ENCODE assay signal across 8 mouse cellular contexts in the genomic region with DNA sequence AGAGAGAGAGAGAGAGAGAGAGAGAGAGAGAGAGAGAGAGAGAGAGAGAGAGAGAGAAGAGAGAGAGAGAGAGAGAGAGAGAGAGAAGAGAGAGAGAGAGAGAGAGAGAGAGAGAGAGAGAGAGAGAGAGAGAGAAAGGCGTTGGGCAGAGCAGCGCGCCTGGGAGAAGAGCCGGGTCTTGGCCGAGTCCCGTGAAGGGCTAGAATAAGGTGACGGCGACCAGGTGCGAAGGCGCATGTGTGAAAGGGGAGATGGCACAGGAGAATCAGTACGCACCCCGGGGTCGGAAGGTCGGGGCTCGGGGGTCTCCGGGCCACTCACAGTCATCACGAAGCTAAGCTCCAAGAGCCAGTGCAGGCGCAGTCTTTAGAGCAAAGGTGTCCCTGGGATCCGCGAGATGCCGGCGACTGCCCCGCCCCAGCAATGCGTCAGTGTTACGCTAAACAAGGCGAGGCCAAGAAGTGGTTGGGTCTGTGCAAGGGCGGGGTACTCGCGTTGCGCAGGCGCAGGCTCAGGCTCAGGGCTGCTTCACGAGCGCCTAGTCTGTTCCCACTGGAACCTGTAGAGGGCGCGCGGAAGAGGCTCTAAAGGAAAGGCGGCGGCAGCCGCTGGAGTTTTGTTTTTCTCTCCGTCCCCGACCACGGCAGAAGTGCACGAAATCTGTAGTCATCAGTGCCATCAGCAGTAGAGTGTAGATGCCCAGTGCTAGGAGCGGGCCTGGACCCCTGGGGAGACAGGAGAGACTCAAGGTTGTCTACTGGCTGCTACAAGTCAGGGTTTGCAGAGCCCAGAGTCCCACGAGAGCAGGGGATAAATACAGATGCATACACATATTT. TPM values are rescaled to one million over a fixed set of nuclear protein-coding genes. Genes with fewer than 3 reads are reported as not detected.
DNase-seq lines count a peak whose midpoint lies in the region; ATAC-seq lines count a peak whose summit lies in the region.

No protein-coding gene starts in this region.

- no peaks in the 10 kb centered on the region for H3K27me3 ChIP-seq in heart, embryonic 14.5 days (ENCODE audit: control insufficient read depth, insufficient read depth, low read length)
- no peaks in the 10 kb centered on the region for H3K27me3 ChIP-seq in liver, embryonic 13.5 days
- H3K27me3 ChIP-seq in stomach, embryonic 16.5 days (ENCODE audit: control insufficient read depth, insufficient read depth, low read length), result no peaks in the 10 kb centered on the region

- no peaks in the 10 kb centered on the region for H3K9me3 ChIP-seq in heart, embryonic 14.5 days (ENCODE audit: control insufficient read depth, low read length)
- H3K9me3 ChIP-seq in liver, embryonic 13.5 days (replicated peaks), result no peaks in the 10 kb centered on the region
- no peaks in the 10 kb centered on the region for H3K9me3 ChIP-seq in stomach, embryonic 16.5 days (replicated peaks; ENCODE audit: control insufficient read depth, low read length)

- DNase-seq in CD4-positive helper T cell, adult 2 months (ENCODE audit: low read depth, low spot score), result peak; percentile 98
- DNase-seq in brain, embryonic 18.5 days (ENCODE audit: low read depth, low spot score), result peak; percentile 93
- peak; percentile 98 for DNase-seq in kidney, postnatal 14 days
- peak; percentile 98 for DNase-seq in liver, embryonic 13.5 days
- DNase-seq in neural tube, embryonic 10.5 days (ENCODE audit: extremely low spot score, low spot score), result peak; percentile 98

- peak overlapping the region; percentile 69 for H3K4me2 ChIP-seq in heart, embryonic 14.5 days (ENCODE audit: low read length)
- peak overlapping the region; percentile 87 for H3K4me2 ChIP-seq in liver, embryonic 13.5 days
- peak overlapping the region; percentile 87 for H3K4me2 ChIP-seq in stomach, embryonic 16.5 days (ENCODE audit: low read depth, low read length)

- H3K27ac ChIP-seq in heart, embryonic 14.5 days (replicated peaks in 1 of 2; ENCODE audit: control insufficient read depth in 1 of 2, insufficient read depth in 1 of 2, low read depth in 2 of 2, low read length in 2 of 2), result peak overlapping the region; percentile 90 to 94
- peak overlapping the region; percentile 88 for H3K27ac ChIP-seq in liver, embryonic 13.5 days
- peak overlapping the region; percentile 86 for H3K27ac ChIP-seq in stomach, embryonic 16.5 days (ENCODE audit: low read length)

- under 1% methylated on average over 45 of the region's 45 CpGs for WGBS in heart, embryonic 14.5 days
- under 1% methylated on average over 45 of the region's 45 CpGs for WGBS in liver, embryonic 13.5 days (ENCODE audit: insufficient replicate concordance)
- WGBS in stomach, embryonic 16.5 days, result under 1% methylated on average over 45 of the region's 45 CpGs

- H3K9ac ChIP-seq in heart, embryonic 14.5 days (ENCODE audit: low read length), result peak overlapping the region; percentile 70
- peak overlapping the region; percentile 80 for H3K9ac ChIP-seq in liver, embryonic 13.5 days
- H3K9ac ChIP-seq in stomach, embryonic 16.5 days (ENCODE audit: low read length), result peak overlapping the region; percentile 88

- peaks cover 29% of the 10 kb centered on the region for H3K36me3 ChIP-seq in heart, embryonic 14.5 days (ENCODE audit: control insufficient read depth, insufficient read depth, low read length)
- peaks cover 23% of the 10 kb centered on the region for H3K36me3 ChIP-seq in liver, embryonic 13.5 days
- H3K36me3 ChIP-seq in stomach, embryonic 16.5 days (ENCODE audit: control insufficient read depth, insufficient read depth, low read length), result peaks cover 9% of the 10 kb centered on the region

- peak; percentile 86 for ATAC-seq in erythroid progenitor cell, adult 5-6 weeks (replicated peaks; ENCODE audit: low FRiP score, poor library complexity, severe bottlenecking)
- peak; percentile 97 for ATAC-seq in heart, embryonic 14.5 days (ENCODE audit: insufficient number of reproducible peaks, insufficient read depth, low FRiP score, low read depth)
- peak; percentile 99 for ATAC-seq in liver, embryonic 13.5 days (ENCODE audit: low read depth)
- peak; percentile 97 for ATAC-seq in stomach, embryonic 16.5 days (ENCODE audit: insufficient read depth, low FRiP score)

- H3K4me1 ChIP-seq in heart, embryonic 14.5 days (ENCODE audit: control insufficient read depth in 2 of 2, insufficient read depth in 2 of 2, low read length in 2 of 2), result peaks cover 22 to 33% of the 10 kb centered on the region in 2 experiments
- H3K4me1 ChIP-seq in liver, embryonic 13.5 days (replicated peaks), result peaks cover 51% of the 10 kb centered on the region
- H3K4me1 ChIP-seq in stomach, embryonic 16.5 days (ENCODE audit: control insufficient read depth, insufficient read depth, low read length), result peaks cover 29% of the 10 kb centered on the region

- H3K4me3 ChIP-seq in heart, embryonic 14.5 days (ENCODE audit: control insufficient read depth in 1 of 2, insufficient read depth in 1 of 2, low read depth in 1 of 2, low read length in 2 of 2), result peak overlapping the region; percentile 62 to 82
- peak overlapping the region; percentile 72 for H3K4me3 ChIP-seq in liver, embryonic 13.5 days (replicated peaks)
- H3K4me3 ChIP-seq in stomach, embryonic 16.5 days (replicated peaks; ENCODE audit: low read length), result peak overlapping the region; percentile 76

RNA-seq across cellular contexts. Expression of a gene that starts 0.8 kb away (rescaled TPM):
- total RNA-seq in erythroid progenitor cell, adult 5-6 weeks (2015; ENCODE audit: low replicate concordance), result 1.4 and 2.5 TPM in 2 replicates
- 2.2 and 14.5 TPM in 2 replicates for total RNA-seq in erythroid progenitor cell, adult 5-6 weeks (2017; ENCODE audit: low replicate concordance)
- polyA plus RNA-seq in heart, embryonic 14.5 days (2014; fragmentation: Nextera tagmentation; extraction: Ambion mirVana), result 11.2 and 12.0 TPM in 2 replicates
- polyA plus RNA-seq in liver, embryonic 13.5 days (2015; fragmentation: Nextera tagmentation; extraction: Ambion mirVana), result 10.3 and 11.5 TPM in 2 replicates
- 44.5 and 48.1 TPM in 2 replicates for polyA plus RNA-seq in stomach, embryonic 16.5 days (2015; fragmentation: Nextera tagmentation; extraction: Ambion mirVana)

RNA-seq across cellular contexts. Expression of a gene that starts 2.9 kb away (rescaled TPM):
- total RNA-seq in erythroid progenitor cell, adult 5-6 weeks (2015; ENCODE audit: low replicate concordance), result 1.3 and 24.9 TPM in 2 replicates
- 4.4 TPM in 1 of 2 replicates, not detected in the other for total RNA-seq in erythroid progenitor cell, adult 5-6 weeks (2017; ENCODE audit: low replicate concordance)
- 18.2 and 23.1 TPM in 2 replicates for polyA plus RNA-seq in heart, embryonic 14.5 days (2014; fragmentation: Nextera tagmentation; extraction: Ambion mirVana)
- polyA plus RNA-seq in liver, embryonic 13.5 days (2015; fragmentation: Nextera tagmentation; extraction: Ambion mirVana), result 3.8 and 4.2 TPM in 2 replicates
- polyA plus RNA-seq in stomach, embryonic 16.5 days (2015; fragmentation: Nextera tagmentation; extraction: Ambion mirVana), result 13.4 and 17.7 TPM in 2 replicates

RNA-seq across cellular contexts. Expression of a gene that starts 15.8 kb away (rescaled TPM):
- total RNA-seq in erythroid progenitor cell, adult 5-6 weeks (2015; ENCODE audit: low replicate concordance), result 3.8 and 12.6 TPM in 2 replicates
- 1.1 and 6.3 TPM in 2 replicates for total RNA-seq in erythroid progenitor cell, adult 5-6 weeks (2017; ENCODE audit: low replicate concordance)
- polyA plus RNA-seq in heart, embryonic 14.5 days (2014; fragmentation: Nextera tagmentation; extraction: Ambion mirVana), result 7.6 and 7.8 TPM in 2 replicates
- 3.3 and 3.4 TPM in 2 replicates for polyA plus RNA-seq in liver, embryonic 13.5 days (2015; fragmentation: Nextera tagmentation; extraction: Ambion mirVana)
- 9.4 and 11.7 TPM in 2 replicates for polyA plus RNA-seq in stomach, embryonic 16.5 days (2015; fragmentation: Nextera tagmentation; extraction: Ambion mirVana)

RNA-seq across cellular contexts. Expression of a gene that starts 31.2 kb away (rescaled TPM):
- total RNA-seq in erythroid progenitor cell, adult 5-6 weeks (2015; ENCODE audit: low replicate concordance), result 6.5 and 13.0 TPM in 2 replicates
- 5.1 and 7.8 TPM in 2 replicates for total RNA-seq in erythroid progenitor cell, adult 5-6 weeks (2017; ENCODE audit: low replicate concordance)
- 15.9 and 19.5 TPM in 2 replicates for polyA plus RNA-seq in heart, embryonic 14.5 days (2014; fragmentation: Nextera tagmentation; extraction: Ambion mirVana)
- polyA plus RNA-seq in liver, embryonic 13.5 days (2015; fragmentation: Nextera tagmentation; extraction: Ambion mirVana), result 2.2 and 2.6 TPM in 2 replicates
- 13.8 and 14.7 TPM in 2 replicates for polyA plus RNA-seq in stomach, embryonic 16.5 days (2015; fragmentation: Nextera tagmentation; extraction: Ambion mirVana)

RNA-seq across cellular contexts. Expression of a gene that starts 45.8 kb away (rescaled TPM):
- 893 and 1,097 TPM in 2 replicates for total RNA-seq in erythroid progenitor cell, adult 5-6 weeks (2015; ENCODE audit: low replicate concordance)
- 1,788 and 2,160 TPM in 2 replicates for total RNA-seq in erythroid progenitor cell, adult 5-6 weeks (2017; ENCODE audit: low replicate concordance)
- polyA plus RNA-seq in heart, embryonic 14.5 days (2014; fragmentation: Nextera tagmentation; extraction: Ambion mirVana), result 148 and 149 TPM in 2 replicates
- polyA plus RNA-seq in liver, embryonic 13.5 days (2015; fragmentation: Nextera tagmentation; extraction: Ambion mirVana), result 114 and 130 TPM in 2 replicates
- 125 and 145 TPM in 2 replicates for polyA plus RNA-seq in stomach, embryonic 16.5 days (2015; fragmentation: Nextera tagmentation; extraction: Ambion mirVana)

Comparison
In these comparisons a context has a peak if more than half of its experiments do, and no peak if none do; other contexts are left out.
1. Peak in every context shown above with its lines: DNase-seq, ATAC-seq, H3K4me3 ChIP-seq and H3K27ac ChIP-seq.